Mouse (Mus musculus) embryonic fibroblast, embryonic 13.5 days (primary cell): ENCODE results near the gene Duox1. TPM values are rescaled to one million over a fixed set of nuclear protein-coding genes. Genes with fewer than 3 reads are reported as not detected.

ENCODE experiments used
- H3K27ac ChIP-seq: 2 replicates; pipeline ENCODE4 v1.5.1; 2012; ENCODE audit warnings: low read length, control low read depth, inconsistent platforms; ENCODE audit not compliant: insufficient read depth
- H3K4me1 ChIP-seq: 2 replicates; pipeline ENCODE4 v1.6.1; 2011; ENCODE audit warnings: low read length; ENCODE audit not compliant: control insufficient read depth, insufficient read depth
- H3K4me3 ChIP-seq: 2 replicates; pipeline ENCODE4 v1.5.1; 2011; ENCODE audit warnings: mild to moderate bottlenecking, control low read depth, low read length; ENCODE audit not compliant: insufficient read depth
- CTCF ChIP-seq: IDR thresholded peaks from 2 replicates; pipeline ENCODE4 v1.5.1; 2011; ENCODE audit warnings: mild to moderate bottlenecking, control low read depth, low read length, moderate library complexity, borderline replicate concordance; ENCODE audit not compliant: insufficient read depth
- POLR2A ChIP-seq: IDR thresholded peaks from 2 replicates; pipeline ENCODE4 v1.6.1; 2011; ENCODE audit warnings: low read depth, mild to moderate bottlenecking, control low read depth, low read length, moderate library complexity
- polyA plus RNA-seq: library from polyadenylated mRNA; stranded (reverse); fragments of >200 nt; gene quantifications from 2 replicates; pipeline ENCODE4 v1.2.4, GENCODE M21; 2011; ENCODE audit warnings: low read depth; ENCODE audit not compliant: missing spikeins, insufficient read length

The Duox1 gene
- polyA plus RNA-seq = not detected in 2 replicates

- H3K4me1 ChIP-seq = no peaks in the 10 kb centered on the region
- no peak within 1 kb of the TSS for H3K4me3 ChIP-seq
- no peak within 1 kb of the TSS for H3K27ac ChIP-seq
- TF ChIP-seq POLR2A (no peak), CTCF (no peak)
Measured at GRCm38 (mm10) chr2:122315372-122315771, at the start of gene Duox1. TSS of gene Duox1 (plus strand) at chr2:122315672.

GRCm38 (mm10) chr2:122266407-122267193, 48.9 kb upstream of the Duox1 start:
- H3K4me1 ChIP-seq = no peaks in the 10 kb centered on the region
- TF ChIP-seq POLR2A (no peak), CTCF (no peak)
- no peak overlapping the region for H3K4me3 ChIP-seq
- no peak overlapping the region for H3K27ac ChIP-seq

- Histone ChIP-seq H3K4me1 (no peaks in the 10 kb centered on the region), H3K4me3 (no peak overlapping the region), H3K27ac (no peak overlapping the region)
- TF ChIP-seq POLR2A (no peak), CTCF (no peak)
Measured at GRCm38 (mm10) chr2:122278769-122279168, 36.7 kb upstream of the Duox1 start.

- no peak overlapping the region for H3K4me3 ChIP-seq
- no peak for TF ChIP-seq CTCF
- no peak for TF ChIP-seq POLR2A
- H3K4me1 ChIP-seq = no peaks in the 10 kb centered on the region
- no peak overlapping the region for H3K27ac ChIP-seq
Measured at GRCm38 (mm10) chr2:122284091-122284490, 31.4 kb upstream of the Duox1 start.

- H3K27ac ChIP-seq = no peak overlapping the region
- H3K4me3 ChIP-seq = no peak overlapping the region
- TF ChIP-seq POLR2A (no peak), CTCF (no peak)
- no peaks in the 10 kb centered on the region for H3K4me1 ChIP-seq
Measured at GRCm38 (mm10) chr2:122286137-122286536, 29.3 kb upstream of the Duox1 start.

- TF ChIP-seq CTCF (no peak), POLR2A (no peak)
- Histone ChIP-seq H3K27ac (no peak overlapping the region), H3K4me1 (0 out of 2 replicates have a peak, but pooled peaks cover 2% of the 10 kb centered on the region), H3K4me3 (no peak overlapping the region)
Measured at GRCm38 (mm10) chr2:122294916-122295315, 20.6 kb upstream of the Duox1 start.

GRCm38 (mm10) chr2:122297271-122298095, 18.0 kb upstream of the Duox1 start:
- Histone ChIP-seq H3K4me1 (0 out of 2 replicates have a peak, but pooled peaks cover 2% of the 10 kb centered on the region), H3K4me3 (no peak overlapping the region), H3K27ac (no peak overlapping the region)
- TF ChIP-seq CTCF (no peak), POLR2A (no peak)

GRCm38 (mm10) chr2:122298096-122298499, 17.4 kb upstream of the Duox1 start, which contains the start of gene Duox2:
TSS of gene Duox2 (minus strand) at chr2:122298449.
- Histone ChIP-seq H3K4me3 (peak within 1 kb of the TSS; percentile 4; the same call in 1 of the 2 replicates), H3K4me1 (0 out of 2 replicates have a peak, but pooled peaks cover 2% of the 10 kb centered on the region), H3K27ac (no peak within 1 kb of the TSS)
- TF ChIP-seq POLR2A = no peak
- no peak for TF ChIP-seq CTCF

GRCm38 (mm10) chr2:122298596-122299490, 16.6 kb upstream of the Duox1 start, which contains the start of gene Duoxa2:
TSS of gene Duoxa2 (plus strand) at chr2:122298900.
- TF ChIP-seq CTCF = no peak
- TF ChIP-seq POLR2A = no peak
- Histone ChIP-seq H3K4me3 (peak within 1 kb of the TSS; percentile 4; the same call in 1 of the 2 replicates), H3K27ac (no peak within 1 kb of the TSS), H3K4me1 (0 out of 2 replicates have a peak, but pooled peaks cover 2% of the 10 kb centered on the region)
